Mouse (Mus musculus): ENCODE results near the gene Myrf.

Myrf gene

GRCm38 (mm10) chr19:10248128-10248527 lies 7.6 kb upstream of the Myrf start:
- no peak for DNase-seq (ENCODE audit: low read depth)

GRCm38 (mm10) chr19:10247165-10247564 lies 6.6 kb upstream of the Myrf start:
- DNase-seq (ENCODE audit: low read depth) = no peak

DNA sequence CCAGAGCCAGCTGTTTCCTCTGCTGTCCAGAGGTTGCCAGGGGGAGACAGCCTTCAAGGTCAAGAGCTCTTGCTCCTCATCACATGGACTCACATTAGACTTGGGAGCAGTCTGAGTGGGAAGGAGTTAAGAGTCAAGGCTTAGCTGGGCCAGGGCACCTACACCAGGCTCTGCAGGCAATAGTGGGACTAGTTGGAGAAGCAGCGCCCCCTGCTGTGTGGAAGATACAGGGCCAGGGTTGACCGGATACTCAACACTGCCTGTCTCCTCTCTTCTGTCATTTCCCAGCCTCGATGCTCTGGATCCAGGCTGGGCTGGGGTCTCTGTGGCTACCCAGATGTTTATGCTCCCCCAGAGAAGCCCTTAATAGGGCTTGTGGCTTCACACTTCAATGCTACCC lies 3.6 kb upstream of the Myrf start:
- DNase-seq (ENCODE audit: low read depth) = peak; percentile 43

- DNase-seq (ENCODE audit: low read depth) = no peak
Observed at GRCm38 (mm10) chr19:10242916-10243315, 2.4 kb upstream of the Myrf start.

GRCm38 (mm10) chr19:10239975-10240653 lies 434 bp downstream of the Myrf start:
- DNase-seq (ENCODE audit: low read depth) = peak; percentile 13

GRCm38 (mm10) chr19:10239419-10239818 lies 1.1 kb downstream of the Myrf start:
- no peak for DNase-seq (ENCODE audit: low read depth)

GRCm38 (mm10) chr19:10238477-10238876 lies 2.1 kb downstream of the Myrf start:
- DNase-seq (ENCODE audit: low read depth) = no peak

DNA sequence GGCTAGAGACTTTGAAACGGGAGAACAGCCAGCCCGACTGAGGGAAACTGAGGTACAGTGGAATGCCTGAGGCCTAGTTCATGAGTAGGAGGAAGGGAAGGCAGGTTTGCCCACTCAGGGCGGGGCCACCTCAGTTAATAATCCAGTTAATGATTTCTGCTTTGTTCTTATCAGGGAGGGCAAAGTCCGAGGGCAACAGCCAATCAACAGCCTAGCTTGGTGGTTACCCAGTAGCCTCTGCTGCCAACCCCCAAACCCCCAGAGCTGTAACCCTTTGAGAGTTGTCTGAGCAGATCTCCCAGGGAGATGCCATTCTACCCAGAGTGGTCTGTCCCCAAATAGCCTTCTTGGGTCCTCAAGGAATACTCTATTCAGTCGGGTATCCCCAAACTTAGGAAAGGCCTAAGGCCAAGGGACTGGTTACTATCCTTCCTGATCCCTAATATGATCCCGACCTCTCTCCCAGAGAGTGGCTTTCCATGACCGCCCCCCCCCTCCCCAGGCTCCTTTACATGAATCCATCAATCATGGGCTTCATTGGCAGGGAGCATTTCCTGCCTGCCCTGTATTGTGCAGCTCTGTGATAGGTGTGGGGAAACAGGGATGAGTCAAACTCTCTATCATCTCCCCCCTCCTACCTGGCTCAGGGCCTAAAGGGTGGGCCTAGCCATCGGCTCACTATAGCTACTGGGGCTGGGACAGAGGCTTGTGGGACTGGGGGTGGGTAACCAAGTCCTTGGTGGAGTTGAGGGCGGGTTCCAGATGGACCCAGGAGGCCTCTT lies 4.6 kb downstream of the Myrf start:
- no peak for DNase-seq (ENCODE audit: low read depth)

- DNase-seq (ENCODE audit: low read depth) = no peak
Observed at GRCm38 (mm10) chr19:10232327-10233017, 8.1 kb downstream of the Myrf start.

DNA sequence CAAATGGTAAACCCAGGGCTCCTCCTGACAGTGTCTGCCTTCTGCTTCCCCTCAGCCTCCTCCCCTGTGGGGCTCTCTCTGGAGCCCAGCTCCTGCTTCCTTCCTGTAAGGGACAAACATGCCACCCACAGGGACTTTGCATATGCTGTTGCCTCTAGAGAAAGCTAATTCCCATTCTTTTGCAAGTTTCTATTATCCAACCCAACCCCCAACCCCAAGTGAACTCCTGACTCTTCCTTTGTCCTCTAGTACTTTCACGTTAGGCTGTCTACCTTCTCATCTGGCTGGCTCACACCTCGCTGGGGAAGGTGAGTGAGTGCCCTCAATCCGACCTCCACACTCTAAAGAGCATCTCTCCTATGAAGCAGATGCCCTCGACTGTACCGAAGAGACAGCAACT lies 8.7 kb downstream of the Myrf start:
- no peak for DNase-seq (ENCODE audit: low read depth)

GRCm38 (mm10) chr19:10231016-10231415 lies 9.5 kb downstream of the Myrf start:
- no peak for DNase-seq (ENCODE audit: low read depth)

GRCm38 (mm10) chr19:10225767-10226166 lies 14.8 kb downstream of the Myrf start:
- DNase-seq (ENCODE audit: low read depth) = no peak

DNA sequence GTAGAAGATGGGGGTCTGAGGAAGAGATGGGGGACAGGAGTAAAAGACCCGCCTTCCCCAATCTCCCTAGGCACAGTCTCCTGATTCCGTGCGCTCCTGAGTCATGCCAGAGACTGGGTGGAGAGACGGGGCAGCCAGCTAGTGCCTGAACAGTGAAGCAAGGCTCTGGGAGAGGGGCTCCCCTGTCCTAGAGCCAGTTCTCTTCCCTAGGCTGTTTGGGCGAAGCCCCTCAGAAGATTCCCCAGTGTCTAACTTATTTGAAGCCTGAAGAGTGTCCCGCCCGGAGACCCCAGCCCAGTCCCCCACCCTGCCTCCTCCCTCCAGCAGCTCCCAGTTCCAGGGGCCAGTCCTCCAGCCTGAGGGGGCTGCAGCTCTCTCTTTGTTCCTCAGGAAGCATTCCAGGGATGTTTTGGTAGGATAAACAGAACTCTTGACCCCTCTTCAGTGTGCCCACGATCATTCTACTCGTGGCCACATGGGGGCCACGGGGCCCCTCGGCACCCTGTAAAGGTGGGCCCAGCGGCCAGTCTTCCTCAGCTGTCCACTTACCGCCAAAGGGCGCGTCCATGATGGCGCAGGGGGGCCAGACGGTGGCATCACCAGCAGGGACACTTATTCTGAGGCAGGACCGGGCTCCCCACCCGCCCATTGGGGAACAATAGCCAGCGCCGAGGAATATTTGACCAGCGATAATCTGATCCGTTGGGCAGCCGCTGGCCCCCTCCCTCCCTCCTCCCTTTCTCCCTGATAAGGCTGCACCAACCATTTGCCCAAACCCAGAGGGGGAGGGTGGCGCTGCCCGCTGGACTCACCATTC lies 15.7 kb downstream of the Myrf start:
- DNase-seq (ENCODE audit: low read depth) = no peak

DNA sequence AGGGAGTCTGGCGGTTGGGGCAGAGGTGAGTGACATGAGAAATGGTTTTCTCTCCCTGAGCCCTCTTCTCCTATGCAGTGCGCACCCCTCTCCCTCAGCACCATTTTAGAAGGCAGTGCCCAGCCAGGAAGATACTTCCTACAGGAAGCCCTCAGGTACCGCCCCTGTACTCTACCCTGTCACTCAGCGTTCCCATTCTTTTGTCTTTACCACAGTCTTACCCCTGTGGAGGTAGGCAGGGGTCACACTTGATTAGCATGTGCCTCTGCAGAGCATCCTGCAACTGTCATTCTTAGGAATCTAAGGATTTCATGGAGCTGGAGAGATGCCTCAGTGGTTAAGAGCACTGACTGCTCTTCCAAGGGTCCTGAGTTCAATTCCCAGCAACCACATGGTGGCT lies 17.0 kb downstream of the Myrf start:
- DNase-seq (ENCODE audit: low read depth) = no peak

DNA sequence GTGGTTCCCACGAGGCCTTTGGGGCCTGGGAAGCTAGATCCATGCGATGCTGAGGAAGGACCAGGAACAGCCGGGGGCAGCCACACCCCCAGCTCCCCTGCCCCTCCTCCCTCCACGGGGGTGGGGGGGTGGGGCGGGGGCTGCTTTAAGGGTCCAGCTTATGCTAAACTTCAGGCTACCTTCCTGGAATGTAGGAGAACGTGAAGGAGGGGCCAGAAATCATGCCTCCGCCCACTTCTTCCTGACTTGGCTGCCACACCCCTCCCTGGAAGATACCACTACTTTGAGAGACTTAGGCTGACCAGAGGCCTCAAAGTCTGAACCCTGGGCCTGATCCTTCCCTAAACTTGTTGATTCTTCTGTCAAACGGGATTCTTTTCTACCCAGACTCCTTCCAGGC lies 17.9 kb downstream of the Myrf start:
- DNase-seq (ENCODE audit: low read depth) = no peak

DNA sequence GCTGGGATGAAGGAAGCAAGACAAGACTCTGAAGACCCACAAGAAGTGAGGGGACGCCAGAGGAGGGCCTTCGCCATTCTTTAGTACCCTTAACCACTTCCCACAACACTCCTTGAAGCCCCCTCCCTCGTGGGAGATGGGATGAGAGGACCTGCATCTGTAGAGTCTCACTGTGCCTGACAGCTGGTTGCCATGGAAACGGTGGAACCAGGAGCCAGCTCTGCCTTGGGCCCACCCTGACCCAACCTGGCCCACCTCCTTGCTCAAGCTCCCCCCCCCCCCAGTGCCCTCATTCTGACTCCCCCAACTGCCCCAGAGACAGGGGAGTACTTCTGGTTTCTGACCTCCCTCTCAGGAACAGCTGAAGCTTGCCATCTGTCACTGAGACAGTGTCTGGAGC lies 19.0 kb downstream of the Myrf start:
- no peak for DNase-seq (ENCODE audit: low read depth)

DNA sequence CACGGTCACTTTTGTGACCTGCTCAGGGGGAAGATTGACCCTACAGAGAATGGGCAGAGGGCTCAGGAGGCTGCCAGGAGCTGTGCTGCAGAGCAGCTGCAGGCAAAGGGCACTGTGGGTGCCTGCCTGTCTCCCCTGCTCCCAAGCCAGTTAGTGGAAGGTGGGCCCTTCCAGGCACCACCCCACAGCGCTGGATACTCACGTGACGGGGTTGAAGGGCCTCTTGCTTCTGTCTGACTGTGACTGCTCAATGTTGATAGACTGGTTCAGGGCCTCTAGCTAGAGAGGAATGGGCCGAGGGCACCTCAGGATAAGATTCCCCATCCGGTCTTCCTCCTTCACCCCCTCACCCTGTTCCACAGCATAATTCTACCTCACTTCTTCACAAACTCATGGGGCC lies 21.0 kb downstream of the Myrf start:
- DNase-seq (ENCODE audit: low read depth) = no peak

- peak; percentile 66 for DNase-seq (ENCODE audit: low read depth)
Observed at GRCm38 (mm10) chr19:10219108-10219507, 21.4 kb downstream of the Myrf start.

GRCm38 (mm10) chr19:10216101-10216500 lies 24.4 kb downstream of the Myrf start:
- DNase-seq (ENCODE audit: low read depth) = no peak

- DNase-seq (ENCODE audit: low read depth) = no peak
Observed at GRCm38 (mm10) chr19:10213796-10214471, 26.6 kb downstream of the Myrf start.

DNA sequence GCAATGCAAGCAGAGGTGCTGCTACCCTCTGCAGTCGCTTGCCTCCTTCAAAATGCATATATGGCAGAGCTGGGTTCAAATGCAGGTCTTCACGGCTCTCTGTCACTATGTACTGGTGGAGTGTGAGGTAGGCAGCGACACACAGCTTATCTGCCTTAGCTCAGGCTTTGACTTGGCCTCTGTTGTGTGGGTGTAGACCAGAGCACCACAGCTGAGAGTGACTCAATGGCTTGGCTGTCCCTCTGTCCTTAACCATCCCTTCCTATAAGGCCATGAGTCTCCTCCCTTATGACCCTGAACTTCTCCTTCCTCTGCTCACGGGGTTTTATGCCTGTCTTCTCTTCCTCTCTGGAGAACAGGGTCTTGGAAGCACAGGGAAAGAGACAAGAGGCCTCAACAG lies 29.7 kb downstream of the Myrf start:
- DNase-seq (ENCODE audit: low read depth) = no peak

- DNase-seq (ENCODE audit: low read depth) = no peak
Observed at GRCm38 (mm10) chr19:10208851-10209250, 31.7 kb downstream of the Myrf start.
